Mouse (Mus musculus) CH12.LX (cell line): ENCODE results near the gene Tmx1. TPM values are rescaled to one million over a fixed set of nuclear protein-coding genes. Genes with fewer than 3 reads are reported as not detected.

Experiments used
- DNase-seq: peaks from one replicate; pipeline ENCODE4 v3.0.0-alpha.2; 2013; ENCODE audit errors: extremely low read depth
- H3K27ac ChIP-seq: 2 replicates; pipeline ENCODE4 v1.5.1; 2012; ENCODE audit warnings: low read depth, mild to moderate bottlenecking, control low read depth, moderate library complexity; ENCODE audit not compliant: insufficient read depth
- H3K27me3 ChIP-seq: replicated peaks from 2 replicates; pipeline ENCODE3; 2012; ENCODE audit warnings: inconsistent platforms
- H3K36me3 ChIP-seq, 2 experiments: replicated peaks in 1 of 2; 2 replicates each; pipeline versions ENCODE3 to v1.6.1; 2012; ENCODE audit warnings: inconsistent platforms in 1 of 2, low read length in 1 of 2, mild to moderate bottlenecking in 1 of 2, mixed read lengths in 1 of 2, moderate library complexity in 1 of 2; ENCODE audit not compliant: control insufficient read depth in 1 of 2, insufficient read depth in 1 of 2
- H3K4me1 ChIP-seq, 2 experiments: 2 replicates each; pipeline ENCODE4 v1.6.1; 2012; ENCODE audit warnings: inconsistent platforms in 1 of 2, moderate library complexity in 1 of 2; ENCODE audit not compliant: insufficient read depth in 2 of 2, control insufficient read depth in 1 of 2
- H3K4me2 ChIP-seq: 2 replicates; pipeline ENCODE4 v1.6.1; 2012; ENCODE audit warnings: low read depth, mild to moderate bottlenecking, control low read depth; ENCODE audit not compliant: poor library complexity, insufficient read depth, severe bottlenecking
- H3K4me3 ChIP-seq, 3 experiments: fragments of 150-350 bp in 1 of 3; sonication (generic) in 1 of 3; replicated peaks in 1 of 3; 2 replicates each; pipeline versions ENCODE3 to v1.5.1; 2011 to 2012; ENCODE audit warnings: low read depth in 2 of 3, low read length in 2 of 3, mild to moderate bottlenecking in 2 of 3, moderate library complexity in 2 of 3, control low read depth in 1 of 3, improper control_type of control experiment in 1 of 3, inconsistent platforms in 1 of 3, mixed read lengths in 1 of 3; ENCODE audit not compliant: poor library complexity in 1 of 3
- H3K79me2 ChIP-seq: replicated peaks from 2 replicates; pipeline ENCODE4 v1.6.1; 2012; ENCODE audit warnings: mild to moderate bottlenecking, moderate library complexity; ENCODE audit not compliant: control insufficient read depth, poor library complexity, insufficient read depth, severe bottlenecking; ENCODE audit errors: extremely low read depth
- H3K9ac ChIP-seq: 2 replicates; pipeline ENCODE4 v1.6.1; 2012; ENCODE audit warnings: low read depth, mild to moderate bottlenecking, control low read depth, moderate library complexity; ENCODE audit not compliant: insufficient read depth
- H3K9me3 ChIP-seq: replicated peaks from 2 replicates; pipeline ENCODE3; 2012; ENCODE audit warnings: low read length, inconsistent platforms, mixed read lengths
- CHD1 ChIP-seq: IDR thresholded peaks from 2 replicates; pipeline ENCODE4 v1.6.1; 2012; ENCODE audit warnings: low read depth, low read length, improper control_type of control experiment, inconsistent platforms
- CHD2 ChIP-seq: IDR thresholded peaks from 2 replicates; pipeline ENCODE4 v1.6.1; 2011; ENCODE audit warnings: low read length, improper control_type of control experiment
- CTCF ChIP-seq, 2 experiments: IDR thresholded peaks in 1 of 2; conservative IDR thresholded peaks in 1 of 2; 2 replicates each; pipeline ENCODE4 v1.5.1; 2011 to 2012; ENCODE audit warnings: low read depth in 2 of 2, low read length in 2 of 2, improper control_type of control experiment in 1 of 2, inconsistent platforms in 1 of 2, mild to moderate bottlenecking in 1 of 2, moderate library complexity in 1 of 2
- ETS1 ChIP-seq: conservative IDR thresholded peaks from 2 replicates; pipeline ENCODE4 v1.6.1; 2012; ENCODE audit warnings: low read depth, mild to moderate bottlenecking, inconsistent platforms, low read length, improper control_type of control experiment, moderate library complexity
- JUN ChIP-seq: IDR thresholded peaks from 2 replicates; pipeline ENCODE4 v1.6.1; 2011; ENCODE audit warnings: low read depth, mild to moderate bottlenecking, low read length, improper control_type of control experiment, moderate library complexity; ENCODE audit not compliant: insufficient read depth
- KAT2A ChIP-seq: IDR thresholded peaks from 2 replicates; pipeline ENCODE4 v1.6.1; 2012; ENCODE audit warnings: low read length, improper control_type of control experiment, inconsistent platforms; ENCODE audit not compliant: insufficient replicate concordance
- MAZ ChIP-seq: IDR thresholded peaks from 2 replicates; pipeline ENCODE4 v1.6.1; 2012; ENCODE audit warnings: low read depth, mild to moderate bottlenecking, inconsistent platforms, low read length, improper control_type of control experiment, moderate library complexity
- MEF2A ChIP-seq: IDR thresholded peaks from 2 replicates; pipeline ENCODE4 v1.6.1; 2014; ENCODE audit warnings: low read depth, mild to moderate bottlenecking, inconsistent platforms, low read length, improper control_type of control experiment, borderline replicate concordance
- MYC ChIP-seq: IDR thresholded peaks from 2 replicates; pipeline ENCODE4 v1.6.1; 2011; ENCODE audit warnings: low read depth, mild to moderate bottlenecking, improper control_type of control experiment, low read length
- PAX5 ChIP-seq: IDR thresholded peaks from 2 replicates; pipeline ENCODE4 v1.6.1; 2012; ENCODE audit warnings: low read length, inconsistent platforms, mixed read lengths
- POLR2A ChIP-seq: IDR thresholded peaks from 2 replicates; pipeline ENCODE4 v1.6.1; 2011; ENCODE audit warnings: low read depth, mild to moderate bottlenecking, improper control_type of control experiment, low read length
- RAD21 ChIP-seq: IDR thresholded peaks from 2 replicates; pipeline ENCODE4 v1.6.1; 2011; ENCODE audit warnings: low read depth, mild to moderate bottlenecking, low read length, improper control_type of control experiment, moderate library complexity
- SMC3 ChIP-seq: IDR thresholded peaks from 2 replicates; pipeline ENCODE4 v1.6.1; 2011; ENCODE audit warnings: low read depth, low read length, improper control_type of control experiment
- TCF12 ChIP-seq: IDR thresholded peaks from 2 replicates; pipeline ENCODE4 v1.6.1; 2014; ENCODE audit warnings: low read depth, mild to moderate bottlenecking, inconsistent platforms, low read length, improper control_type of control experiment
- UBTF ChIP-seq: IDR thresholded peaks from 2 replicates; pipeline ENCODE4 v1.6.1; 2012; ENCODE audit warnings: low read depth, mild to moderate bottlenecking, inconsistent platforms, low read length, improper control_type of control experiment, moderate library complexity
- USF2 ChIP-seq: conservative IDR thresholded peaks from 2 replicates; pipeline ENCODE4 v1.6.1; 2011; ENCODE audit warnings: low read depth, low read length, improper control_type of control experiment
- ZKSCAN1 ChIP-seq: IDR thresholded peaks from 2 replicates; pipeline ENCODE4 v1.6.1; 2012; ENCODE audit warnings: low read depth, inconsistent platforms, low read length, improper control_type of control experiment, borderline replicate concordance
- dilution Hi-C: fragments of 300-500 bp; cut with MboI; formaldehyde crosslinking; loops from 2 replicates; pipeline ENCODE4 v1.14.3; 2020; ENCODE audit warnings: low sequenced_read_pairs; ENCODE audit not compliant: extremely low pct_unique_long_range_greater_than_20kb, extremely low pct_ligation_motif_present
- in situ Hi-C: fragments of 300-500 bp; cut with MboI; formaldehyde crosslinking; loops from 3 replicates; pipeline ENCODE4 v1.14.3; 2019; ENCODE audit warnings: low sequenced_read_pairs, low pct_ligation_motif_present, low pct_unique_long_range_greater_than_20kb, mixed read lengths
- polyA plus RNA-seq: library from polyadenylated mRNA; unstranded; fragments of >175 nt; gene quantifications from 2 replicates; pipeline ENCODE4 v1.2.1, GENCODE M21; 2012; ENCODE audit warnings: low read depth; ENCODE audit not compliant: insufficient read length
- total RNA-seq, 2 experiments: library from RNA; depleted of rRNA; stranded (reverse); fragments of 300-350 nt in 1 of 2; fragments of >200 nt in 1 of 2; gene quantifications; 2 replicates each; pipeline ENCODE4 v1.2.3; 2012 to 2014

Gene Tmx1
- total and polyA plus RNA-seq, 3 experiments: 60.3 to 132 (median 113) TPM

DNA sequence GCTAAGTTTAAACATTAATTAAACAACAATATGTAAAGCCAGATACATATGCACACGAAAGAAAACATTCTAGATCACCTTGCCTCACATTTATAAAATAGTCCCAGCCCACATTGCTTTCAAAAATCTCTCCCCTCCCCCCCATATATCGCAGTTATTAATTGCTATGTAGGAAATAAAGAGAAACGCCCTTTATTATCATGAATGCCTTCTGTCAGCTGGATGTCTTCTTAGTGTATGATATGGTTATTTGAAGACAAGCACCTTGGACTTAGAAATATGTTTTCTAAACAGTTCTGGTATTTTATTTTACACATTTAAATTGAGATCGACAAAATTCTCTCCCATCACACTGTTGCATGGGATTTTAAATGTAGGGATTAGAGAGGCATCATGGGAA, 23.3 kb upstream of the Tmx1 start:
- Histone ChIP-seq H3K4me3 (no peak overlapping the region), H3K27me3 (no peaks in the 10 kb centered on the region), H3K79me2 (no peaks in the 10 kb centered on the region), H3K36me3 (no peaks in the 10 kb centered on the region), H3K4me1 (no peaks in the 10 kb centered on the region), H3K27ac (no peak overlapping the region), H3K9me3 (no peaks in the 10 kb centered on the region), H3K4me2 (no peak overlapping the region), H3K9ac (no peak overlapping the region)
- dilution Hi-C loops: no loop called here
- DNase-seq: no peak
- in situ Hi-C loops: loop anchor here (5.0 kb wide), 1 partner anchor 172 kb away; no protein-coding TSS in a partner anchor
- TF ChIP-seq TCF12: no peak
- TF ChIP-seq MYC: no peak
- no peak for TF ChIP-seq KAT2A
- TF ChIP-seq MEF2A: no peak
- TF ChIP-seq ETS1: no peak
- TF ChIP-seq CHD2: no peak
- no peak for TF ChIP-seq RAD21

DNA sequence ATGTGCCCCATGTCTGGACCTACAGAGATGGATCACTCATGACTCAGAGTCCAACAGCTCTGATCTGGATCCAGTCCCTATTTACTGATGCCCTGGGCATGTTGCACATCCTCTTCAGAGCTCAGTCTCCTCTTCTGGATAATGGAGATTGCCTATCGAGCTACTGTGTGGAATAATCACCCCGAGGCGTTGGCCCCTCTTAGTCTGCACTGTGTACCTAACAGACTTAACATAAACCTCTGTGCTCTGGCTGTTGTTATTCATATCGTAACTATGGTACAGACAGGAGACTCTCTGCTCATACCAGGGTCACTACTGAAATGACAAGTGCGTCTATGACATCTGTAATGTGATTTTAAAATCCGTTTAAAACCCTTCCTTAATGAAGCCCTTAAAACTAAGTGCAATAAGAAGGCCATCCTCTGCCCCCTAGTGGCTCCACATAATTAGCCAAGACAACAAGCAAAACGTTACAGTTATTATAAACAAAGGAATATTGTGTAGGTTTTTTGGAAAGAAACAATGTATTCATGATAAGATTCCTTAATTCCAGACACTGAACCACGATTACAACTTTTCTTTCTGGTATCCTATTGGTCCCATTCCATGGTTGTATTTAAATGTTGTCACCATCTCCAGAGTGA, 22.5 kb upstream of the Tmx1 start:
- dilution Hi-C loops: no loop called here
- H3K4me1 ChIP-seq: no peaks in the 10 kb centered on the region

DNA sequence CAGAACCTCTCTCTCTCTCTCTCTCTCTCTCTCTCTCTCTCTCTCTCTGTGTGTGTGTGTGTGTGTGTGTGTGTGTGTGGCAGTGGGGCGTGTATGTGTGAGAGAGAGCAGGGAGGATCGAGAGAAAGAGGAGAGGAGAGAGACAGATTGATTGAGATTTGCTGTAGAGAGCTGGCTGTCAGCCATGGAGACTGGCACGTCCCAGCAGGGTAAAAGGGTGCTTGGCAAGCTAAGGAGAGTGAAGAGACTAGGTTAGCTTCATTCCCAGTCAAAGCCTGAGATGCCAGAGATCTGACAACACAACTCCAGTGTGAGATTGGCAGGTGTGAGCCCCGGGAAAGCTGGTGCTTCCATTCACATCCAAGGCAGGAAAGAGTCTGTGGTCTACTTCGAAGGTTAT, 21.5 kb upstream of the Tmx1 start:
- no peaks in the 10 kb centered on the region for H3K36me3 ChIP-seq
- H3K4me3 ChIP-seq: no peak overlapping the region
- H3K79me2 ChIP-seq: no peaks in the 10 kb centered on the region
- DNase-seq: no peak
- no peaks in the 10 kb centered on the region for H3K27me3 ChIP-seq
- no peak overlapping the region for H3K4me2 ChIP-seq
- no peak for TF ChIP-seq UBTF
- TF ChIP-seq CHD1: no peak
- no peak for TF ChIP-seq PAX5
- TF ChIP-seq JUN: no peak
- no peak for TF ChIP-seq POLR2A
- TF ChIP-seq CTCF (conservative IDR thresholded peaks at IDR 0.05 in 1 of 2, IDR thresholded peaks at IDR 0.05 in 1 of 2; ENCODE audit: low read depth in 2 of 2, low read length in 2 of 2): no peak
- H3K4me1 ChIP-seq: no peaks in the 10 kb centered on the region
- no peak overlapping the region for H3K27ac ChIP-seq
- no peaks in the 10 kb centered on the region for H3K9me3 ChIP-seq
- dilution Hi-C loops: no loop called here
- H3K9ac ChIP-seq: no peak overlapping the region
- in situ Hi-C loops: loop anchor here (5.0 kb wide), 1 partner anchor 174 kb away; no protein-coding TSS in a partner anchor

More for the DNA sequence above, 22.5 kb upstream of the Tmx1 start:
- in situ Hi-C loops: loop anchor here (5.0 kb wide), 1 partner anchor 173 kb away; no protein-coding TSS in a partner anchor
- Histone ChIP-seq H3K4me3 (no peak overlapping the region), H3K36me3 (no peaks in the 10 kb centered on the region), H3K27ac (no peak overlapping the region), H3K79me2 (no peaks in the 10 kb centered on the region), H3K9ac (no peak overlapping the region), H3K27me3 (no peaks in the 10 kb centered on the region), H3K4me2 (no peak overlapping the region), H3K9me3 (no peaks in the 10 kb centered on the region)
- peak; percentile 48 for DNase-seq
- TF ChIP-seq USF2: no peak
- TF ChIP-seq CTCF (conservative IDR thresholded peaks at IDR 0.05 in 1 of 2, IDR thresholded peaks at IDR 0.05 in 1 of 2; ENCODE audit: low read depth in 2 of 2, low read length in 2 of 2): peak; percentile 36 to 81
- TF ChIP-seq MAZ: no peak
- TF ChIP-seq SMC3: peak; percentile 76
- TF ChIP-seq RAD21: peak; percentile 80
- TF ChIP-seq ZKSCAN1: no peak
